Mouse (Mus musculus) layer of hippocampus, adult 8-10 months (tissue): ENCODE measurements around the gene Mrpl54. TPM values are rescaled to one million over a fixed set of nuclear protein-coding genes. Genes with fewer than 3 reads are reported as not detected.

Experiments used
- DNase-seq, 2 experiments: peaks; one replicate each; pipeline ENCODE4 v3.0.0; 2022; ENCODE audit warnings: low spot score in 2 of 2
- total RNA-seq, 4 experiments: library from RNA; stranded (reverse); gene quantifications; 2 replicates each; pipeline ENCODE4 v1.2.4; 2022

Gene Mrpl54
- total RNA-seq, 4 experiments from 2014 or later = 32.5 to 49.5 (median 40.8) TPM

- DNase-seq = no peak
Observed at GRCm38 (mm10) chr10:81294442-81294841, 27.7 kb upstream of the Mrpl54 start.

- DNase-seq = no peak
Observed at GRCm38 (mm10) chr10:81293334-81294030, 26.7 kb upstream of the Mrpl54 start.

GRCm38 (mm10) chr10:81292554-81293333 lies 26.0 kb upstream of the Mrpl54 start, which contains the start of gene Pip5k1c:
Gene Pip5k1c (plus strand): TSS chr10:81292963.
- DNase-seq = peak; percentile 100

GRCm38 (mm10) chr10:81291511-81292104 lies 24.9 kb upstream of the Mrpl54 start, which contains the start of gene Tjp3:
Gene Tjp3 (minus strand): TSS chr10:81291581.
- no peak for DNase-seq

GRCm38 (mm10) chr10:81290698-81291460 lies 24.1 kb upstream of the Mrpl54 start:
- DNase-seq = no peak

- DNase-seq = no peak
Observed at GRCm38 (mm10) chr10:81289811-81290210, 23.1 kb upstream of the Mrpl54 start.

- DNase-seq = peak in 1 of 2 experiments; percentile 67
Observed at GRCm38 (mm10) chr10:81289278-81289677, 22.5 kb upstream of the Mrpl54 start.

- DNase-seq = no peak
Observed at GRCm38 (mm10) chr10:81288601-81289000, 21.9 kb upstream of the Mrpl54 start.

- DNase-seq = no peak
Observed at GRCm38 (mm10) chr10:81287513-81288157, 20.9 kb upstream of the Mrpl54 start.

GRCm38 (mm10) chr10:81286586-81286985 lies 19.9 kb upstream of the Mrpl54 start:
- no peak for DNase-seq

- peak in 1 of 2 experiments; percentile 72 for DNase-seq
Observed at GRCm38 (mm10) chr10:81285694-81286450, 19.1 kb upstream of the Mrpl54 start.

GRCm38 (mm10) chr10:81284719-81285118 lies 18.0 kb upstream of the Mrpl54 start:
- DNase-seq = no peak

- no peak for DNase-seq
Observed at GRCm38 (mm10) chr10:81284189-81284588, 17.5 kb upstream of the Mrpl54 start.

GRCm38 (mm10) chr10:81279496-81279895 lies 12.8 kb upstream of the Mrpl54 start:
- no peak for DNase-seq

GRCm38 (mm10) chr10:81277676-81278075 lies 10.9 kb upstream of the Mrpl54 start:
- DNase-seq = no peak

GRCm38 (mm10) chr10:81273842-81274241 lies 7.1 kb upstream of the Mrpl54 start:
- no peak for DNase-seq

GRCm38 (mm10) chr10:81272356-81272755 lies 5.6 kb upstream of the Mrpl54 start:
- no peak for DNase-seq

GRCm38 (mm10) chr10:81268643-81269412 lies 2.1 kb upstream of the Mrpl54 start:
- DNase-seq = no peak

GRCm38 (mm10) chr10:81268056-81268455 lies 1.3 kb upstream of the Mrpl54 start:
- peak; percentile 85 for DNase-seq
